Mouse (Mus musculus) adrenal gland, postnatal 14 days (tissue): ENCODE measurements around the gene H2-Oa. TPM values are rescaled to one million over a fixed set of nuclear protein-coding genes. Genes with fewer than 3 reads are reported as not detected.

ENCODE experiments used
- DNase-seq: peaks from one replicate; pipeline ENCODE4 v3.0.0; 2021; ENCODE audit warnings: mixed read lengths
- long read RNA-seq, 2 experiments: library from polyadenylated mRNA; stranded (forward); transcript quantifications; one replicate each; pipeline ENCODE4 v2.0.0; 2021
- total RNA-seq: library from RNA; stranded (reverse); gene quantifications from 2 replicates; pipeline ENCODE4 v1.2.3, GENCODE M21; 2021

Gene H2-Oa
- 0.33 and 4.1 TPM in 2 replicates for total RNA-seq
- long read RNA-seq, experiment 1 = 0 reads
- long read RNA-seq, experiment 2, partial matches to known transcripts = 0 of 1 reads
- long read RNA-seq, experiment 2, other reads (novel, unspliced or antisense) = 1 of 1 reads

DNA sequence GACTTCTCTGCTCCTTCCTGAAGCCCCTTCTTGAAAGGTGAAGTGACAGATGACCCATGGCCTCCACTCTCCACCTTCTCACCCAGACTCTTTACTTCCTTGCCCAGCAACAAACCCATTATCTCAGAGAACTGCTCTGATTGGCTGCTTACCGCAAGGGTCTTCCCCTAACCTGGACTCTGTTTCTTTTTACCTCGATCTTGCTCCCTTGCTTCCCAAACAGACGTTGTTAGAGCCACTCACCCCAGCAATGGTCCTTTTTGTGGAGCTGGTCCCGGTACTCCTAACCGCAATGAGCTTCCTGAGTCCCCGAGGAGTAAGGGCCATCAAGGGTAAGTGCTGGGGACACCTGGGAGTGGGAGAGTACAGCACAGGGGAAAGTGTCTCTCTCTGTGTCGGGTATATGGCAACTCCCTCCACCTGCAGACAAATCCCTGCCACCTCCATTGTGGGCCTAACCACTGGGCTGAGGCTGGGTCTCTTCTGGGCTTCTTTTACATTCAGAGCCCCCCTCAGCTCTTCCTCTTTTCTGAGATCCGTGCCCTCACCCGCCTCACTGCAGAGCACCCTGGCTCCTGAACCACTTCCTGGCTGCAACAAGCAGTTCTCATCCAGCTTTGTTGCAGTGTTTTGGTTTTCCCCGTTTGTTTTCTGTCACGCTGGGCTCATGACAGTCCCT lies at the start of gene H2-Oa:
Gene H2-Oa (plus strand): TSS at position 144 of the 679 bp plus-strand sequence.
- no peak for DNase-seq

DNA sequence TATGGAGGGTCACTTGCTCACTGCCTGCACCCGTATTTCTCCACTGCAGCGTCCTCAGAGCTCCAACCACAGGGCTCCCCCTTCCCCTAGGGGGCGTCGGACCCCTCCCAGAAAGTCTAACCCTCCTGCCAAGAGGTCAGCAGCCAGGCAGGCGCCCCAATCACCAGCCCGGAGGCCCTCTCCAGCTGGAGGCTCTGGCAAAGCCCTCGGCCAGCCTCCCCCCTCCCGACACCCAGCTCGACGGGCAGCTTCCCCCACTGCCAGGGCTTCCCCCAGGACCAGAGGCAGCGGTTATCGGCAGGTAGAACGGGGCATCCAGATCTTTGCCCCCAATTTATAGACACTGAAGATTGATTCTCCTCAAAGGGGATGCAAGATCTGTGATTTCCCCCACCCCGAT lies 46.2 kb upstream of the H2-Oa start:
- no peak for DNase-seq

DNA sequence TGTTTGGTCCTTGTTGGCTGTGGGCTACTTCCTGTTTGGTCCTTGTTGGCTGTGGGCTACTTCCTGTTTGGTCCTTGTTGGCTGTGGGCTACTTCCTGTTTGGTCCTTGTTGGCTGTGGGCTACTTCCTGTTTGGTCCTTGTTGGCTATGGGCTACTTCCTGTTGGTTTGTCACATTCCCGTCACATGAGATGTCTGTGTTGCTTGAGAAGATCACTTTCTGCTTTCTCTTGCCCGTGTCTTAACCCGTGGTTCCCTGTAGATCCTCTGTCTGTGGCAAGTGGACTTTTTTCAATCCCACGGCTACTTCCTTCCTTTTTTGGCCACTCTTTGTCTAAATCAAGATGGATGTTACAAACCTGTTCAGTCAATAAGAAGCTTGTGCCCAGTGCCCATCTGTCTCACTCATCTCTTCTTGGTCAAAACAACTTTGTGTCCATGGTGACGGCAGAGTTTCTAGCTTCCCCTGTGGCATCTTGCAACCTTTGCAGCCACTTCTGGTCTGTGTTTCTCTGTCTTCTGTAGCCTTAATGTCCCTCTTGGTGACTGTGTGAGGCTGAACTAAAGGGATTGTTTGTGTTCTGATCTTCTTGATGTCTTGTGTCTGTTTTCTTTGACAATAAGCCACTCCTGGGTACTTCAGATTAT lies 44.6 kb upstream of the H2-Oa start:
- DNase-seq = no peak

DNA sequence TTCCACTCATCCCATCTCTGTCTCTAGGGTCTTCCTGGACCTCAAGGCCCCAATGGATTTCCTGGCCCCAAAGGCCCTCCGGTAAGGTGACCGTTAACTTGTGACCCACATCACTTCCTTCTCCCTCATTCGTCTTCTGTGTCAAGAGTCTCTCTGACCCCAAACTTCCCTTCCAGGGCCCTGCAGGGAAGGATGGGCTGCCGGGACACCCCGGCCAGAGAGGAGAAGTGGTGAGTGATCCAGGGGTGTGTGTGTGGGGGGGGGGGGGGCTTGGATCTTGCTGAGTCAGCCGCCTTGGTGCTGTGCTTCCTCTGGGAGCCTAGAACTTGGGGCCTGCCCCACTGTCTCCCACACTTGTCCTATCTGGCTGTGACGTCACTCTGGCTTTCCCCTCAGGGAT lies 34.9 kb upstream of the H2-Oa start:
- no peak for DNase-seq

DNA sequence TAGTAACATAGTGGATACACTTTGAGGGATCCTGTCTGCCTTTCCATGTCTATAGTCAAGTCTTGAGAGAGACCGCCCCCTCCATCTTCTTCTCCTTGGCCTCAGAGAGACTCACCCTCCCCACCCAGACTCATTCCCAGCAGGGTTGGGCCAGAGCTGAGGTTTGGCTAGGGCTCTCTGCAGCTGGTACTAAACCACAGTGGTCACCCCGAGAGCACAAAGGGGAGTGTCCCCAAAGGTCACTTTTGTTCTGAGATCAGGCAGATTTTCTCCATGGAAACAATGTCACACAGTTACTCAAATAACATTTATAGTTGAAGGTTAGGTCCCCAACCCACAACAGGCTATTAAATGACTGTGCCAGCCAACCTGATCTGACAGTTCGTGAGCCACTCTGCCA lies 23.3 kb upstream of the H2-Oa start:
- no peak for DNase-seq

DNA sequence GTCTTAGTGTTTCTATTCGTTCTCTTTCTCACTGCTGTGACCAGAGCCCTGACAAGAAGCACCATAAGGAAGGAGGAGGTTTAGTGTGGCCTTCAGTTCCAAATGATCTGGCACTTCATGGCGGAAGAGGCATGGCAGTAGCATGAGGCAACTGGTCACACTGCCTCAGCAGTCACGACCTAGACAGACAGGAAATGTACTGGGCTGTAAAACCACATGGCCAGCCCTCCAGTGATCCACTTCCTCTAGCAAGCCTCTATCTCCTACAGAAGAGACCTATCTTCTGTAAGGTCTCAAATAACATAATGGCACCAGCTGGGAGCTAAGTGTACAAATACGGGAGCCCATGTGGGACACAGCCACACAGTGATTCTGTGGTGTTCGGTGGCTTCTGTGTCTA lies 20.0 kb upstream of the H2-Oa start:
- DNase-seq = no peak

DNA sequence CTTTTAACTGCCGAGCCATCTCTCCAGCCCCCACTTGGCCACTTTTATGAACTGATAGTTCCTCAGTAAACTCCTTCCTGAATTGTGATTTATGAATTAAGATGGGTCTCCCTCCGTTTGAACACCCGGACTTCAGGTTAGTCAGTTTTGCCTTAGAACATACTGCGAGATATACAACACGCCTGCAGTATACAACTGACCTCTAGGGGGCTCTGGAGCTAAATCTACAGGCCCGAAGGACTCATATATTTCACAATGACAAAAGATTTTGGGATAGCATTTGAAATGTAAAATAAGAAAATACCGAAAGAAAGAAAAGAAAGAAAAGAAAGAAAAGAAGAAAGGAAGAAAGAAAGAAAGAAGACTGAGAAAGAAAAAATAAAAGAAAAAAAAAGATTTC lies 16.9 kb upstream of the H2-Oa start:
- DNase-seq = peak; percentile 78

DNA sequence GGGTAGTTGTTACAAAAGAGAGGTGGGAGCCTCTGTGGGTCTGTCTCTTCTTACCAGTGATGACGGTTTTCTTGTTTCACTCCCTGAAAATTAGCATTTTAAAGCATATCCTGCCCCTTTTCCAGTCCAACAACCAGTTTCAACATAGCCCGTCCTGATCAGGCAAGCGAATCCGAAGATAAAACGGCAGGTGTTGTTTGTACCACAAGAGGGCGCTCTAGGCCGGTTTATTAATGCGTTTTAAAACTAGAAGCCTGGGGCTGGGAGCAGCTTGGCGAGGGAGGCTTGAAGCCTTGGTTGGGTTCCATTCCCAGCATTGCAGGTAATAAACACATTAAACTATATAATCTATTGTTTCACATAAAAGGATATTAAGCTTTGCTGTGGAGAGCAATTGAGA lies 14.6 kb upstream of the H2-Oa start:
- DNase-seq = peak; percentile 85

DNA sequence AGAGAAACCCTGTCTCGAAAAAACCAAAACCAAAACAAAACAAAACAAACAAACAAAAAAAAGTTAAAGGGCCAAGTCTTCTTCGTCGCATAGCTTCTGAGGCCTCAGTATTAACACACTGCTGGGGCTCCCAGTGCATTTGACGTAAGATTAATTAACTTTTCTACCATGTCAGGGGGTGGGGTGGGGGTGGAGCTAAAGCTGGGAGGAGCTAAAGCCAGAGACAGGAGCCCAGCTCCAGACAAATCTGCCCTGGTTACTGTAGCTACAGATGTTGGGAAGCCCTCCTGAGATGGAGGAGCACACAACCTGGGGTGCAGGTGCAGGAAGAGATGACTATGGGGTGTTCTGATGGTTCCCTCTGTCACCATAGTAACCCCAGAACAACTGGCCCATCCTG lies 14.0 kb upstream of the H2-Oa start:
- DNase-seq = no peak

DNA sequence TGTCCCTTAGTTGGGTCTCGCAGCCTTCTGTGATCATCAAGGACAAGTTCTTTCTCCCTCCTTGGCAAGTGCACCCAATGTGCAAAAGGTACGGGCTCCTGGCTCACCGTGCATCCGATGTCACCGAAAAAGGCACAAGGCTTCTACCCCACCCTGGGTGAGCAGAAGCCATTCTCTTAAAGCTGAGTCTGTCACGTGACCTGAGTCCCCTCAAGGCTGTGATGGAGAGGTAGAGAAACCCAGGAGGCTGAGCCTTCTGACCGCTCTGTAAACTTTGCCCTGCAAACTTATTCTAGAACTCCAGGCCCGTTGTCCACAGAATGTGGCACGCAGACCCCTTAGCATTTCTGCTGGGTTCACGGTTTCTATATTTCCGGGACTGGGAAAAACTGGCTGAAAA lies 13.1 kb upstream of the H2-Oa start:
- no peak for DNase-seq

DNA sequence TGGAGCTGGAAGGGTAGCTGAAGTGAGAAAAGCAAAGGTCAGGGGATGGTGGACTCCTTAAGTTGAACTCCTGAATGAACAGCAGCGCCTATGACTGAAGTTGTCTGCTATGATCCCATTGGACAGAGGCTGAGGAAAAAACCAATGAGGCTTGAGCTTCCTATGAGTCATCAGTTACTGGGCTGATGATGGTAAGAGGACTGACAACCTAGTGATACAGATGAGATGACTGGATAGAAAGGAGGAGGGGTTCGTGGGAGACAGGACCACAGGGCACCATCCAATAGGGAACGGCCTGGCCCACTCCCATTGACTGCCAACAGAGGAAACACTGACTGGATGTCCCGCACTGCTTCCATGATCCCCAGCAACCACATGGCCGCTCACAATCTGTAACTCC lies 12.5 kb upstream of the H2-Oa start:
- DNase-seq = peak; percentile 60

DNA sequence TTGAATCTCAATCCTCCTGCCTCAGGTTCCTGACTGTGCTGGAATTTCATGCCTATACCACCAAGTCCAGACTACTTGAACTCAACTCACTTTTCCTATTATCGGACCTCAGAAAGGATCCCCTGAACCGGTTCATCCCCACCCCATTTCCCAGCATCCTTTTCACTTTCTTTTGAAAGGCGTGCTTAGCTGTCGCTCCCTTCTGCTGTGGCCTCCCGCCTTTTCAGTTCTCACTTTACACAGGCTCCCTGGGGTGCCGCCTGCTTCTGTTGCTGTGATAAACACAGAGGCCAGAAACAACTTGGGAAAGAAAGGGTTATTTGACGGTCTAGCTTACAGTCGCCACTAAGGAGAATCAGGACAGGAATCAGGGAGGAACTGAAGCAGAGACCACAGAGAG lies 9.0 kb upstream of the H2-Oa start:
- no peak for DNase-seq

DNA sequence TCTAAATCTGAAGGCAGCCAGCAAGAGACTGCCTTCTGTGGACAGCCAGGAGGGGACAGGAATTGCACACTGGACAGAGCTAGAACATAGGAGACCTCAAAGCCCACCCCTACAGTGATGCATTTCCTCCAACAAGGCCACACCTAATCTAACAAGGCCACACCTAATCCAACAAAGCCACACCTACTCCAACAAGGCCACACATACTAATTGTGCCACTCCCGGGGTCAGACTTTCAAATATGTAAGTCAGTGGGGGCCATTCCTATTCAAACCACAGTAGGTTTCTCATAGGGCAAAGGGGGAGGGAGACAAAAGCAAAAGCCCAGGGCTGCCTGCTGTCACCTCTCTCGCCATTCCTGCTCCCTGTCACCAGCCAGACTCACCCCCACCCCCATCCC lies 4.8 kb upstream of the H2-Oa start:
- no peak for DNase-seq

DNA sequence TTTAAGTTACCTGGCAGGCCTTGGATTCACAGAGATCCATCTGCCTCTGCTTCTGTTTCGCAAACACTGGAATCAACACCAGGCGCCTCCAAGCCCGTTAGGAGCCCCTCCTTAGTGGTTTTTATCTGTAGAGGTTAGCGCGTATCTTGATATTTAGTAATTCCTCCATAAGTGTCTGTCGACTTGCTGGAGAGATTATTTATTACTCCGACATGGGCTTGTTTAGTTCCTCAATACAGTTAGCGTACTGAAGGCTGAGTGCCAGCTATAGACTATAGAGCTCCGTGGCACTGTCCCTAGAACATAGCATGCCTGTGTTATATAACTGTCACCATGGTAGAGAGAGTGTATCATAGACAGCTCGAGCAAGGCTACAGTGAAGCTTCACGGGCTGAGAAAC lies 4.0 kb upstream of the H2-Oa start:
- no peak for DNase-seq

DNA sequence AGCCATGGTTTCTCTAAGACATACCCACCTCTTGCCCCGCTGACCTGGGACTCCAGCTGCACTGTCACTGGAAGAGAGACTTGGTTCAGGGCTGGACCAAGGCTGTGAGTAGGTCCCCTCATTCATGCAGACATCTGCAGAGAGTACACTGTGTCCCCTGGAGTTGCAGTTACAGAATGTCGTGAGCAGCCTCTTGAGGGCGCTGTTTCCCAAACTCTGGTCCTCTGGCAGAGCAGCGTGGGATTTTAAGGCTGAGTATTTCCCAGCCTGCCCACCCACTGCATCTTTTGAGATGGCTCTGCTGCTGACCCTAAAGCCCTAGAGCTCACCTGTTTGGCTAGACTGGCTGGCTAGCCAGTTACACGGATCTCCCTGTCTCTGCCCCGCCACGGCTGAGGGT lies 1.2 kb upstream of the H2-Oa start:
- DNase-seq = peak; percentile 69

DNA sequence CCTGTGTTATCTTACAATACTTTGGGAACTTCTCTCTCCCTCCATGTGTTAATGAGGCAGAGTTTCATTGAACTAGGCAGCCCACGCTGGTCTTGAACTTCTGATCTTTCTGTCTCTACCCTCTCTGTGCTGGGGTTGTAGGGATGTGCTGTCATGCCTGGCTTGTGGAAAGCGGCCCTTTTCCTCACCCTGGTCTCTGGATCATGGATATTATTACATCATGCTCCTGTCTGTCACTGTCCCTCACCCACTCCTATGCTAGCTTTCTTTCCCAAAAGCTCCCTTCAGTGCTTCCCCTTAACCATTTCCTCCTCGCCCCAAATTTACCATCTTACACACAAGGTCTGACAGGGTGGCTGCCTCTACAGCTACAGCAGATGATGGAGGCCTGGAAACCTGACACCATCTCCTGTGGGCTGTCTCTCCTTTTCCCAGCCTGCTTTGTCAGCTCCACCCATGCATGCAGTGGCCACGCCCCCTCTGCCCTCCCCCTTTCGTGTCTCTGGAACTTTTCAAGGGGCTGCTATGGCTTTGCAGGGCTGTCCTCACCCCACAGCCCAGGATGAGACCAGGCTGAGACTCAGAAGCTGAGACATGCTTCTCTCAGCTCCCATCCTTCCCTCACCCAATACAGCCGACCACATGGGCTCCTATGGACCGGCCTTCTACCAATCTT lies 1.2 kb downstream of the H2-Oa start:
- no peak for DNase-seq

DNA sequence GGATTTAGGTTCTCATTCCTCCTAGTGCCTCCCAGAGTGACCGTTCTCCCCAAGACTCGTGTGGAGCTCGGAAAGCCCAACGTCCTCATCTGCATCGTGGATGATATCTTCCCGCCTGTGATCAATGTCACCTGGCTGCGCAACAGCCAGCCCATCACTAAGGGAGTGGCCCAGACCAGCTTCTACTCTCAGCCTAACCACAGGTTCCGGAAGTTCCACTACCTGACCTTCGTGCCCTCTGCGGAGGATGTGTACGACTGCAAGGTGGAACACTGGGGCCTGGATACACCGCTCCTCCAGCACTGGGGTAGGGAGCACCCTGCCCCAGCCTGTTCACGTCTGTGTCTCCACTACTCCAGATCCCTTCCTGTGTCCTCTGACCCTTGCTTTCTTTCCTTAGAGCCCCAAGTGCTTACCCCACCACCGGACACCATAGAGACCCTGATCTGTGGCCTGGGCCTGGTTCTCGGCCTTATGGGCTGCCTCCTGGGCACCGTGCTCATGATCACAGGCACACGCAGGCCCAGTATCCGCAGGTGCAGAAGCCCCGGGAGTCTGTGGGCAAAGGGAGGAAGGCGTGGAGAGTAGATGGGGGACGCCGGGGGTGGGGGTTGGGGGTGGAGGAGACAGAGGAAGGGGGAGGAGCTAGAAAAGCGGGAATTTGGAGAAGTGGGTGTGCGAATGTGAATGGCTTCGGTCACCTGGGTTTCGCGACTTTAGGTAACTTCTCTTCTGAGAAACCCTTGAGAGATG lies 2.3 kb downstream of the H2-Oa start:
- no peak for DNase-seq

DNA sequence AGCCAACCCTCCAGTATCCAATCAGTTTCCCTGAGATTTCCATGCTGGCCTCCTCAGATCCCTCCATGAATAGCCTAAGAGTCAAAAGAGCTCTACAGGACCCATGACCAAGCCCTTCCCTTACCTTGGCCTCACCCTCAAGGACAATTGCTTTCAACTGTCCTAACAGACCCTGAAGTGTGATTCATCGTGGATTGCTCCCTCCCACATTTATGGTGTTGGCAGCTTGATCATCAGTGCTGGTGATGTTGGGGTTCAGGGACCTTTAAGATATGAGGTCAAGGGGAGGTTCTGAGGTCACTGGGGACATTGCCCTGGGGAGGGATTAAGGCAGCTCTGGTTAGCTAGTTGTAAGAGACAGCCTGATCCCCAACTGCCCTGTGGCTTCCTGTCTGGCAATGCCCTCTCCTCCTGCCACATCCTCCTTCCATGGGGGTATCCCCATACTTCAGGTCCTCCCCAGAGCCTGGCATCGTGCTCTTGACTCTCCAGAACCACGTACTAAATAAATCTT lies 4.4 kb downstream of the H2-Oa start:
- DNase-seq = peak; percentile 48

DNA sequence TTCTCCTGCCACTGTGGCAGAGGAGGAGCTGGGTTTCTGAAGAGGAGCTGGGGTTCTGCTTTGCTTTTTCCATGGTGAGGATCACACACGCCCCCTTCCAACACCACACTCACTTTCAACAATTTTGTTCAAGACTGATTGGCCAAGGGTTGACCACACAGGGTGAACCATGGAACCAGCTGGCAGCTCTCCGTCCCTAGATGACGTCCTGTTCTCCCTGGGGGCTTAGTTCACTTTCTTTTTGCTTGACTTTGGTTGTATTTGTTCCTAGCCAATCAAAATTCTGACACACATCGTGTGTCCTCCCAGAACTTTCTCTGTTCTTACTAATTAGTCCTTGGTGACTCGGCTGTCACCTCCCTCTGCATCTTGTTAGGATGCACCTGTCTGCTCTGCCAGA lies 5.1 kb downstream of the H2-Oa start:
- DNase-seq = peak; percentile 46

DNA sequence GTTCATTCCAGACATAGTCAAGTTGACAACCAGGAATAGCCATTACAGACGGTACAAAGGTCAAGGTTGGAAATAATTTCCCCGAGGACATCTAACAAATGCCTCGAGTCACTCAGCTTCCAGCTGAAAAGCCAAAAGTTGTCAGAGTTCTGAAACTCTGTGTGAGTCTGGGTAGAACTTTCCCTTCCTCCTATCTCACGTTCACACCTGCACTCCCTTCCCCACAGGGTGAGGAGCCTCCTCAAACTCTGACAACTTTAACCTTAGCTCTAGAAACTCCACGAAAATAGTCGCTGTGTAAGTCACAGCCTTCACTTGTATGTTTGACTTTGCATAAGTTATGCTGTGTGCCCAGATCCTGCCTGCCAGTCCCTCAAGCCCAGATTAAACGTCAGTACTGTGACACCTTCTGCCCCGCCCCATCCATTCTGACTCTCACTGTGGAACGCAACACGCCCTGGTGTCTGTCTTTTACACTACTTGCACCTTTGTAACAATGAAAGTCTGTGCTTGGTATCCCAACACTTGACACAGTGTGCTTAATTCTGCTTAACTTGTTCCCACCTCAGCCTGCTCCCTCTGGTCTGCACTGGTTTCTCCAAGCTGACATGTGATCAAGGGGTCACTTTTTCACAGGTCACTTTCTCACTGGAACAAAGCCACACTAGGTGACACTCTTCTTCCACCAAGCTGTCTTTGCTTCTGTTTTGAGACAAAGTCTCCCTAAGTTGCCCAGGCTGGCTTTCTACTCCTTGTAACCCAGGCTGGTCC lies 6.8 kb downstream of the H2-Oa start:
- peak; percentile 46 for DNase-seq

DNA sequence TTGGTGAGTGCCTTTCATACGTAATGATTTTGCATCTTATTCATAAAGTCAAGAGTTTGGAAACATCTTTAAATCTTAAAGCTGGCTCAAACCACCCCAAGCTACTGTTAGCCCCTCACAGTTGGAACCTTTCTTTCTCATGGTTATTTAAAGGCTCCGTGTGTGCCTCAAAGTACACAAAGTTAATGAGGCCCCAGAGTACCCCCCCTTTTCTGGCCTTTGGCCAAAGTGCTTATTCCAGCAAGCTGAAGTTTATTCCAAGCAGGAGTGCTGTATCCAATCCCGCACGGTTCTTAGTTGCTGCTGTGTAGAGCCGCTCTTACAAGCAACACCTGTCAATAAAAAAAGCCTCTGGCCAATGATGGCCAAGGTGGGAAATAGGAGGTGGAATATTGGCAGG lies 7.4 kb downstream of the H2-Oa start:
- no peak for DNase-seq

DNA sequence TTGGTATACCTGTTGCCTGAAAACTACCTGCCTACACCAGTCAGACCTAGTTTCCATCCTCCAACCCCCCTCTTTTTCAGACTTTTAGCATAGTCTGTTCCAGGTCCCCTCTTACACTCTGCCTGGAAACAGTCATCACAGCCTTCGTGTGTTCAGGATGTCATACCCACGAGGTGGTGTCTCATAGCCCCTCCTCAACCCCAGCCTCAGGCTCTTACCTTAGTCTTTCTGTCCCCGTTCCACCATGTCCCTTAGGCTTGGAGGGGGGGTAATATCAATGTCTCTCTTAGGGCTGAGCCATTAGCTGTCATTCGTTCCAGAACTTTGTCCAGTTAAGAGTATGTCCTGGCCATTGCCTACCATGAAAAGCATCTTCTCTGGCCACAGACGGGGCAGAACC lies 9.0 kb downstream of the H2-Oa start:
- no peak for DNase-seq
